Mouse (Mus musculus): Measurements from ENCODE around the gene Rtca. TPM values are rescaled to one million over a fixed set of nuclear protein-coding genes. Genes with fewer than 3 reads are reported as not detected.

The Rtca gene
- polyA plus RNA-seq (2012; ENCODE audit: low replicate concordance), result 32.4 and 54.7 TPM in 2 replicates

DNA sequence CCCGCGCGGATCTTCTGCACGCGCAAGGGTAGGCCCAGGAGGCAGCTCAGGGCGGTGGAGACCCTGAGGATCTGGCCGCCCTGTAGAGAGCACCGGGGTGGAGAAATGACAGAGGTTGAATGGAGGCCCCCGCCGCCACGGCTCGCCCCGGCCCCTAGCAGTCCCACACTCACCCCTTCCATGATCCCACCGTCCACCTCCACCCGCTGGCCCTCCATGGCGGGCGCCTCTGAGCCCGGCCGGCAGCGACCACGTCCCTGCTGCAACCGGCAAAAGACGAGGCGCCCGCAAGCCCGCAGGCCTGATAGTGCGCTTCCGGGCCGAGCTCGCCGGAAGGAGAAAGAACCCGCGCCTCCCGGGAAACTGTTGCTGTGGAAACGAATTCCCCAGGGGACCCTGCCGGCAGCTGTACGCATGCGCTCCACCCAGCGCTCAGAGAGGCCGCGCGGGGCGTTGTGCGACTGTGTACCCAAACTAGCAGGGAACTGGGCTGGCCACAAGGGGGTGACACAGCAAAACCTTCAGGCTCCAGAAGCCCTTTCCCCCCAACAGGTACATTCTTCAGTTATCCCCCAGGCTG lies at the start of gene Rtca:
Gene Rtca (minus strand): TSS at position 437 of the 580 bp plus-strand sequence.

DNA sequence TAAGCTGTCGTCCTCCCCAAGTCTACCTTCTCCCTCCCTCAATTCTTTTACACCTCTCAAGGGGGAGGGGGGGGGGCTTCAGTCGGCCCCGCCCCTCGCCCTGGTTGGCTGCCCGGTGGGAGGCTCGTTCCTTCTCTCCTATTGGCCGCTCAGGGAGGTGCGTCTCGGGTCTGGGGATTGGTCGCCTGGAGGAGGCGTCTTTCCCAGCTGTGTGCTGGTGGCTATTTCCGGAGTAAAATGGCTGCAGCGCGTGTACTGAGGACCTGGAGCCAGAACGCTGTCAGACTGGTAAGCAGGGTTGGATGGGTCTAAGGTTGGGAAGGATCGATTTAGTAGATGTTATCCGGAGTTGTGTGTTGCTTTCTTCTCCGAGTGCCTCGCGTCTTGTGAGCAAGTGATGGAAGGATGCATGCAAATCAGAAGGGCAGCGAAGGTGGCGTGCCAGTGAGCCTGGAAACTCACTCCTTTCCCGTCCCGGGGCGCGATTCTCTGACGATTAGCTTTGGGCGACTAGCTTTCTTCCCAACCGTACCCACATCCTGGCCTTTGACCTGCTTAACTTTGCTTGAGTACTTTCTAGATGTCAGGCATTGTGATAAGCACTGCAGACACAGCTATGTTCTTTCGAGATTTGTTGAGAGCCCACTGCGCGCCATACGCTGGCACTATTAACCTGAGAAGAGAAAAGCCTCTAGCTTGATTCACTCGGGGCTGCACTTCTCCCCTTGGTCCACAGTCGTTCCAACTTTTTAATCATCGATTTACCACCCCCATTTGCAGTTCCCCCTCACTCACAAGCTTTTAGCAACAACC lies 5.1 kb upstream of the Rtca start, which contains the start of gene Dbt:
Gene Dbt (plus strand): TSS at position 167 of the 813 bp plus-strand sequence.

Other genes with a start within 250 kb of the Rtca start
- 2.0 and 8.4 TPM in 2 replicates for gene Cdc14a, start 84.2 kb downstream of the Rtca start, polyA plus RNA-seq (2012; ENCODE audit: low replicate concordance)
- 0.25 and 0.29 TPM in 2 replicates for gene Dbt, start 4.9 kb upstream of the Rtca start, polyA plus RNA-seq (2012; ENCODE audit: low replicate concordance)
- gene Lrrc39, start 54.8 kb upstream of the Rtca start, polyA plus RNA-seq (2012; ENCODE audit: low replicate concordance), result 0.11 TPM in 1 of 2 replicates, not detected in the other
- 3.8 and 15.6 TPM in 2 replicates for gene Sass6, start 86.8 kb upstream of the Rtca start, polyA plus RNA-seq (2012; ENCODE audit: low replicate concordance)
- gene Trmt13, start 106.4 kb upstream of the Rtca start, polyA plus RNA-seq (2012; ENCODE audit: low replicate concordance), result 1.4 and 2.4 TPM in 2 replicates
- 8.6 and 13.0 TPM in 2 replicates for gene Mfsd14a, start 154.5 kb upstream of the Rtca start, polyA plus RNA-seq (2012; ENCODE audit: low replicate concordance)
- gene Gm43191, start 173.1 kb upstream of the Rtca start, polyA plus RNA-seq (2012; ENCODE audit: low replicate concordance), result not detected in 2 replicates
- gene Slc35a3, start 204.6 kb upstream of the Rtca start, polyA plus RNA-seq (2012; ENCODE audit: low replicate concordance), result 10.5 and 24.6 TPM in 2 replicates